ENCODE assay signal across 8 mouse cellular contexts in genomic region chr9:50602055-50602845, GRCm38 (mm10). TPM values are rescaled to one million over a fixed set of nuclear protein-coding genes. Genes with fewer than 3 reads are reported as not detected.
A peak's percentile ranks its signal among the peaks of the same experiment; 100 is the strongest.
DNase-seq lines count a peak whose midpoint lies in the region; ATAC-seq lines count a peak whose summit lies in the region.

No protein-coding gene starts in this region.

- H3K4me2 ChIP-seq in lung, embryonic 16.5 days (ENCODE audit: low read depth, low read length) = peak overlapping the region; percentile 92
- H3K4me2 ChIP-seq in forebrain, embryonic 16.5 days (ENCODE audit: low read length) = peak overlapping the region; percentile 94
- peak overlapping the region; percentile 95 for H3K4me2 ChIP-seq in limb, embryonic 13.5 days (replicated peaks)
- peak overlapping the region; percentile 73 for H3K4me2 ChIP-seq in stomach, embryonic 14.5 days (replicated peaks; ENCODE audit: low read depth, low read length)

- DNase-seq in lung, postnatal 14 days = no peak
- DNase-seq in left cerebral cortex, postnatal 36 days (ENCODE audit: low spot score in 2 of 2) = no peak
- no peak for DNase-seq in layer of hippocampus, adult 9-11 months
- no peak for DNase-seq in layer of hippocampus, adult 18-20 months (ENCODE audit: low spot score in 2 of 2)

- H3K9ac ChIP-seq in lung, embryonic 16.5 days (ENCODE audit: low read length) = no peak overlapping the region
- H3K9ac ChIP-seq in forebrain, embryonic 16.5 days (replicated peaks; ENCODE audit: low read depth, low read length) = no peak overlapping the region
- peak overlapping the region; percentile 90 for H3K9ac ChIP-seq in limb, embryonic 13.5 days
- 0 out of 2 replicates have a peak overlapping the region, but pooled peaks have one; percentile 41 for H3K9ac ChIP-seq in stomach, embryonic 14.5 days (replicated peaks; ENCODE audit: low read depth, low read length)

- no peaks in the 10 kb centered on the region for H3K9me3 ChIP-seq in lung, embryonic 16.5 days (ENCODE audit: control insufficient read depth, low read length)
- no peaks in the 10 kb centered on the region for H3K9me3 ChIP-seq in forebrain, embryonic 16.5 days (ENCODE audit: control insufficient read depth, low read length)
- no peaks in the 10 kb centered on the region for H3K9me3 ChIP-seq in limb, embryonic 13.5 days
- no peaks in the 10 kb centered on the region for H3K9me3 ChIP-seq in stomach, embryonic 14.5 days (ENCODE audit: control insufficient read depth, low read depth, low read length)

- H3K4me1 ChIP-seq in lung, embryonic 16.5 days (replicated peaks; ENCODE audit: control insufficient read depth, insufficient read depth, low read length) = peaks cover 18% of the 10 kb centered on the region
- peaks cover 22% of the 10 kb centered on the region for H3K4me1 ChIP-seq in forebrain, embryonic 16.5 days (replicated peaks; ENCODE audit: control insufficient read depth, insufficient read depth, low read length)
- H3K4me1 ChIP-seq in limb, embryonic 13.5 days = peaks cover 33% of the 10 kb centered on the region
- H3K4me1 ChIP-seq in stomach, embryonic 14.5 days (ENCODE audit: control insufficient read depth, insufficient read depth, low read length) = peaks cover 12% of the 10 kb centered on the region; the same call in 1 of the 2 replicates

- intact Hi-C loops in left cerebral cortex, postnatal 36 days (cut with DNase I) = no loop called here

- no peak overlapping the region for H3K27ac ChIP-seq in lung, embryonic 16.5 days (ENCODE audit: low read length)
- no peak overlapping the region for H3K27ac ChIP-seq in forebrain, embryonic 16.5 days (ENCODE audit: low read length)
- no peak overlapping the region for H3K27ac ChIP-seq in limb, embryonic 13.5 days
- no peak overlapping the region for H3K27ac ChIP-seq in stomach, embryonic 14.5 days (ENCODE audit: low read length)

- 86% methylated on average over 7 of the region's 7 CpGs for WGBS in lung, embryonic 16.5 days
- WGBS in forebrain, embryonic 16.5 days = 91% methylated on average over 7 of the region's 7 CpGs
- 89% methylated on average over 7 of the region's 7 CpGs for WGBS in limb, embryonic 13.5 days
- 88% methylated on average over 7 of the region's 7 CpGs for WGBS in stomach, embryonic 14.5 days

- H3K4me3 ChIP-seq in lung, embryonic 16.5 days (ENCODE audit: low read length) = peak overlapping the region; percentile 90
- no peak overlapping the region for H3K4me3 ChIP-seq in forebrain, embryonic 16.5 days (replicated peaks; ENCODE audit: low read length)
- H3K4me3 ChIP-seq in limb, embryonic 13.5 days = peak overlapping the region; percentile 90
- peak overlapping the region; percentile 89 for H3K4me3 ChIP-seq in stomach, embryonic 14.5 days (ENCODE audit: low read depth, low read length)

- no peaks in the 10 kb centered on the region for H3K27me3 ChIP-seq in lung, embryonic 16.5 days (ENCODE audit: control insufficient read depth, insufficient read depth, low read depth, low read length)
- H3K27me3 ChIP-seq in forebrain, embryonic 16.5 days (replicated peaks; ENCODE audit: control insufficient read depth, insufficient read depth, low read length) = no peaks in the 10 kb centered on the region
- no peaks in the 10 kb centered on the region for H3K27me3 ChIP-seq in limb, embryonic 13.5 days
- no peaks in the 10 kb centered on the region for H3K27me3 ChIP-seq in stomach, embryonic 14.5 days (ENCODE audit: control insufficient read depth, insufficient read depth, low read length)

- ATAC-seq in lung, embryonic 16.5 days (ENCODE audit: low read depth) = no peak
- ATAC-seq in forebrain, embryonic 16.5 days = no peak
- ATAC-seq in limb, embryonic 13.5 days (ENCODE audit: low FRiP score, low read depth) = no peak
- no peak for ATAC-seq in stomach, embryonic 14.5 days (ENCODE audit: insufficient number of reproducible peaks, insufficient read depth, low FRiP score, low read depth)

- peaks cover 26% of the 10 kb centered on the region for H3K36me3 ChIP-seq in lung, embryonic 16.5 days (ENCODE audit: control insufficient read depth, insufficient read depth, low read length)
- H3K36me3 ChIP-seq in forebrain, embryonic 16.5 days (ENCODE audit: control insufficient read depth, insufficient read depth) = peaks cover 12% of the 10 kb centered on the region
- H3K36me3 ChIP-seq in limb, embryonic 13.5 days = peaks cover 49% of the 10 kb centered on the region
- H3K36me3 ChIP-seq in stomach, embryonic 14.5 days (ENCODE audit: control insufficient read depth, insufficient read depth, low read length) = peaks cover 24% of the 10 kb centered on the region

RNA-seq across cellular contexts. Expression of gene Sdhd, which starts 1.4 kb away (rescaled TPM):
- 298 and 304 TPM in 2 replicates for polyA plus RNA-seq in lung, embryonic 16.5 days (2015; fragmentation: Nextera tagmentation; extraction: Ambion mirVana)
- 205 and 215 TPM in 2 replicates for polyA plus RNA-seq in forebrain, embryonic 16.5 days (2015; fragmentation: Nextera tagmentation; extraction: Ambion mirVana)
- 257 and 259 TPM in 2 replicates for polyA plus RNA-seq in limb, embryonic 13.5 days (2015; fragmentation: Nextera tagmentation; extraction: Ambion mirVana)
- polyA plus RNA-seq in stomach, embryonic 14.5 days (2014; fragmentation: Nextera tagmentation; extraction: Ambion mirVana) = 295 and 307 TPM in 2 replicates
- 100 to 1,000 TPM; 105 to 110 TPM for total RNA-seq in left cerebral cortex, postnatal 36 days (2021)
- total RNA-seq in layer of hippocampus, adult 18-20 months (2021) = 100 to 1,000 TPM; 118 to 124 TPM

RNA-seq across cellular contexts. Expression of gene Timm8b, which starts 1.5 kb away (rescaled TPM):
- polyA plus RNA-seq in lung, embryonic 16.5 days (2015; fragmentation: Nextera tagmentation; extraction: Ambion mirVana) = 193 and 194 TPM in 2 replicates
- polyA plus RNA-seq in forebrain, embryonic 16.5 days (2015; fragmentation: Nextera tagmentation; extraction: Ambion mirVana) = 308 and 327 TPM in 2 replicates
- polyA plus RNA-seq in limb, embryonic 13.5 days (2015; fragmentation: Nextera tagmentation; extraction: Ambion mirVana) = 242 and 267 TPM in 2 replicates
- 272 and 288 TPM in 2 replicates for polyA plus RNA-seq in stomach, embryonic 14.5 days (2014; fragmentation: Nextera tagmentation; extraction: Ambion mirVana)
- total RNA-seq in left cerebral cortex, postnatal 36 days (2021) = 100 to 1,000 TPM; 218 to 255 TPM
- total RNA-seq in layer of hippocampus, adult 18-20 months (2021) = 100 to 1,000 TPM; 212 to 222 TPM

RNA-seq across cellular contexts. Expression of gene Pih1d2, which starts 14.9 kb away (rescaled TPM):
- 8.7 and 9.6 TPM in 2 replicates for polyA plus RNA-seq in lung, embryonic 16.5 days (2015; fragmentation: Nextera tagmentation; extraction: Ambion mirVana)
- 2.7 and 4.1 TPM in 2 replicates for polyA plus RNA-seq in forebrain, embryonic 16.5 days (2015; fragmentation: Nextera tagmentation; extraction: Ambion mirVana)
- polyA plus RNA-seq in limb, embryonic 13.5 days (2015; fragmentation: Nextera tagmentation; extraction: Ambion mirVana) = 3.7 and 3.8 TPM in 2 replicates
- polyA plus RNA-seq in stomach, embryonic 14.5 days (2014; fragmentation: Nextera tagmentation; extraction: Ambion mirVana) = 4.7 and 5.4 TPM in 2 replicates
- 1 to 10 TPM; 3.1 to 3.7 TPM for total RNA-seq in left cerebral cortex, postnatal 36 days (2021)
- total RNA-seq in layer of hippocampus, adult 18-20 months (2021) = 1 to 10 TPM; 2.3 to 2.8 TPM

RNA-seq across cellular contexts. Expression of gene Nkapd1, which starts 15.0 kb away (rescaled TPM):
- 21.0 and 22.0 TPM in 2 replicates for polyA plus RNA-seq in lung, embryonic 16.5 days (2015; fragmentation: Nextera tagmentation; extraction: Ambion mirVana)
- 19.7 and 20.6 TPM in 2 replicates for polyA plus RNA-seq in forebrain, embryonic 16.5 days (2015; fragmentation: Nextera tagmentation; extraction: Ambion mirVana)
- 24.5 and 26.9 TPM in 2 replicates for polyA plus RNA-seq in limb, embryonic 13.5 days (2015; fragmentation: Nextera tagmentation; extraction: Ambion mirVana)
- 26.2 and 29.5 TPM in 2 replicates for polyA plus RNA-seq in stomach, embryonic 14.5 days (2014; fragmentation: Nextera tagmentation; extraction: Ambion mirVana)
- total RNA-seq in left cerebral cortex, postnatal 36 days (2021) = 10 to 100 TPM; 23.0 to 25.3 TPM
- 10 to 100 TPM; 18.3 to 19.5 TPM for total RNA-seq in layer of hippocampus, adult 18-20 months (2021)

RNA-seq across cellular contexts. Expression of gene Tex12, which starts 41.1 kb away (rescaled TPM):
- not detected in 2 replicates for polyA plus RNA-seq in lung, embryonic 16.5 days (2015; fragmentation: Nextera tagmentation; extraction: Ambion mirVana)
- polyA plus RNA-seq in forebrain, embryonic 16.5 days (2015; fragmentation: Nextera tagmentation; extraction: Ambion mirVana) = not detected in 2 replicates
- not detected in 2 replicates for polyA plus RNA-seq in limb, embryonic 13.5 days (2015; fragmentation: Nextera tagmentation; extraction: Ambion mirVana)
- not detected in 2 replicates for polyA plus RNA-seq in stomach, embryonic 14.5 days (2014; fragmentation: Nextera tagmentation; extraction: Ambion mirVana)
- not detected for total RNA-seq in left cerebral cortex, postnatal 36 days (2021)
- not detected for total RNA-seq in layer of hippocampus, adult 18-20 months (2021)

Comparison
In these comparisons a context has a peak if more than half of its experiments do, and no peak if none do; other contexts are left out.
1. H3K9ac ChIP-seq: peak in limb, embryonic 13.5 days (single experiment) and stomach, embryonic 14.5 days (single experiment); none in lung, embryonic 16.5 days (single experiment) and forebrain, embryonic 16.5 days (single experiment).
2. Peak in every context shown above with its lines, with median percentiles within 50 percentile points of each other: H3K4me2 ChIP-seq.